Mouse (Mus musculus) lung, adult 2 months (tissue): ENCODE data around the gene Gm10912.

Experiments
- CTCF ChIP-seq: fragments of 200-500 bp; IDR thresholded peaks from 2 replicates; pipeline ENCODE4 v1.5.1; 2011; ENCODE audit warnings: mild to moderate bottlenecking, low read length, control low read depth; ENCODE audit not compliant: insufficient read depth
- POLR2A ChIP-seq: fragments of 200-500 bp; IDR thresholded peaks from 2 replicates; pipeline ENCODE4 v1.6.1; 2011; ENCODE audit warnings: low read depth, mild to moderate bottlenecking, control low read depth, low read length, borderline replicate concordance; ENCODE audit errors: extremely low read depth

DNA sequence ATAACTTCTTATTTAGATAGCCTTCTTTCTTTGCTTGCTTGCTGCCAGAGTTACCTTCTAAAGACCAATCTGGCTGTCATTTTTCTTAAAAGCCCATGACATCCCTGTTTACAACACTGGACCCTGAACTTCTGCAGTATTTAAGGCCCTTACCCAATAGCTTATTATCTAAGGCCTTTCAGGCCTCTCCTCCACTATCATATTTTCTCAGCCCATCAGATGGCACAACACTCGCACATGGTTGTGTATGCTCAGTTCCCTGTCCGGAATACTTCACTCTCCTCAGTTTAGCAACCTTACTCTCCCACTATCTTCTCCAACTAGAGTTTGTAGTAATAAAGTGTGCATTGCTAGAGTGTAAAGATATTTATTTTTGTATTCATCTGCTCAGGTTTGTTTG, 36.6 kb upstream of the Gm10912 start:
- TF ChIP-seq CTCF (no peak), POLR2A (no peak)
